Mouse (Mus musculus) neural tube, embryonic 11.5 days (tissue): Measurements from ENCODE around the gene Banp. TPM values are rescaled to one million over a fixed set of nuclear protein-coding genes. Genes with fewer than 3 reads are reported as not detected.
A peak's percentile ranks its signal among the peaks of the same experiment; 100 is the strongest.

Experiments used
- ATAC-seq: fragments of 200-750 bp; cut with Nextera tagmentation; 2 replicates; pipeline ENCODE4 v1.8.0; 2017; ENCODE audit warnings: moderate number of reproducible peaks, mild to moderate bottlenecking, moderate TSS enrichment, moderate library complexity; ENCODE audit not compliant: insufficient read depth, low FRiP score, low TSS enrichment
- DNase-seq: peaks from one replicate; pipeline ENCODE4 v3.0.0-alpha.2; 2015; ENCODE audit warnings: low spot score
- H3K27ac ChIP-seq: fragments of 300-500 bp; sonication (generic); 2 replicates; pipeline ENCODE4 v1.5.1; 2014; ENCODE audit warnings: low read depth, mild to moderate bottlenecking, low read length
- H3K27me3 ChIP-seq: fragments of 300-500 bp; sonication (generic); 2 replicates; pipeline ENCODE4 v1.6.1; 2014; ENCODE audit warnings: mild to moderate bottlenecking, low read length, mixed read lengths; ENCODE audit not compliant: control insufficient read depth, insufficient read depth
- H3K36me3 ChIP-seq: fragments of 300-500 bp; sonication (generic); 2 replicates; pipeline ENCODE4 v1.6.1; 2014; ENCODE audit warnings: mild to moderate bottlenecking, low read length, moderate library complexity, mixed read lengths; ENCODE audit not compliant: control insufficient read depth, insufficient read depth
- H3K4me1 ChIP-seq: fragments of 300-500 bp; sonication (generic); 2 replicates; pipeline ENCODE4 v1.6.1; 2014; ENCODE audit warnings: low read length, mixed read lengths; ENCODE audit not compliant: control insufficient read depth, insufficient read depth
- H3K4me2 ChIP-seq: fragments of 300-500 bp; sonication (generic); 2 replicates; pipeline ENCODE4 v1.6.1; 2014; ENCODE audit warnings: low read depth, mild to moderate bottlenecking, moderate library complexity
- H3K4me3 ChIP-seq: fragments of 300-500 bp; sonication (generic); 2 replicates; pipeline ENCODE4 v1.5.1; 2014; ENCODE audit warnings: low read depth, low read length
- H3K9ac ChIP-seq: fragments of 300-500 bp; sonication (generic); 2 replicates; pipeline ENCODE4 v1.6.1; 2014; ENCODE audit warnings: mild to moderate bottlenecking, low read length
- H3K9me3 ChIP-seq: fragments of 300-500 bp; sonication (generic); 2 replicates; pipeline ENCODE4 v1.6.1; 2016; ENCODE audit warnings: low read length; ENCODE audit not compliant: control insufficient read depth
- WGBS: fragments of 180-500 bp; shearing (Covaris S2); extraction: QIAGEN DNeasy Blood & Tissue Kit; methylation state at CpG from one replicate; pipeline ENCODE4 v1.1.7; 2014; 5-methylcytosine and 5-hydroxymethylcytosine counted together
- polyA plus RNA-seq: library from polyadenylated mRNA; unstranded; fragments of >200 nt; fragmentation: Nextera tagmentation; extraction: Ambion mirVana; gene quantifications from 2 replicates; pipeline ENCODE4 v1.2.1, GENCODE M21; 2014

Banp gene
- polyA plus RNA-seq, 1 experiment from 2014 or later, result 60.6 TPM

DNA sequence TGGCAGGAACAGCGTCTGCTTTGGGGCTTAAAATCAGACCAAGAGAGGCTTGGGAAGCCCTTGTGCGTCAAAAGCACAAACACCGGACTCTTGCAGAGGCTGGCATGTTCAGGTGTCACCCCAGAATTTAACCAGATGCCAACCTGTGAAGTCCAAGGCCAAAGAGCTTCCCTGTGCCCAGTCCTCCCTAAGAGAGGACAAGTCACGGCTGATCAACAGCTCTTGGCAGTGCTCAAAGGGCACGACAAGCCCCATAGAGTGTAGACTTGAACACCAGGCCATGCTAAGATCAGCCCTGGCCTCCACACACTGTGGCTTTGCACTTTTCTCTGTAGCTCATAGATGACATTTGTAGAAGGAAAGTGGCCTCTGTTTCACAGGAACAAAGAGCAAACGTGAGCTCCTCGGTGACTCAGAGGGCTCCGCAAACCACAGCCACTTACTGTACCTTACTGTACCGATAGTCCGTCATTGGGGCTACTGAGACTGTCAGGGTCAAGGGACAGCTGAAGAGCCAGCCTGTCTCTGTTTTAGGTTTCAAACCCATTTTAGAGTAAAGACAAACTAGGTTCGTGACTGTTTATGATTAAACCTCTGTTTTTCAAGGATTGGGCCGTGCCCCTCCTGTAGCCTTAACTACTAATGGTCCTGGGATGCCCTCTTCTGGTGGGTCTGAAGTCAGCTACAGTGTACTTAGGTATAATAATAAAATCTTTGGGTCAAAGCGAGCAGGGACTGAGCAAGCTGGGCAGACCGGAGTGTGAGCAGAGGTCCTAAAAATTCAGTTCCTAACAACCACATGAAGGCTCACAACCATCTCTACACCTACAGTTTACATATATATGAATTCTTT, 16.7 kb upstream of the Banp start:
- DNase-seq (no peak), ATAC-seq (no peak)
- WGBS, result 87% methylated on average over 14 of the region's 14 CpGs

DNA sequence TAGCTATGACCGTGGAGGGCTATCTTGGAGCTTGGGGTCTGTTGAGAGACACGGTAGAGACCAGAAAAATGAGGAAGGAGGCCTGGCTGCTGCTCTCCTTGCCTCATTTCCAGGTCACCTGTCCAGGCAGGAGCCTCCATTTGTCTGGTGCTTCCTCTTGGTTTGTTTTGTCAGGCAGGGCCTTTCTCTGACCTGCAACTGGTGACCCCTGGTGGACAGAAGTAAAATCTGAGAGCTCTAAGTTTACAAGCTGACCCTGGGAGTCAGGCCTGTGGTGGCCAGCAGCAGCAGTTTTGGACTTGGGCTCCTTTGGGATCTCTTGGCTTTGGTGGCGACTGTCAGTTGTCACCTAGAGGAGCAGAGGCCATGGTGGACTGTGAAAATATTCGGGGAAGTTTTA, 15.0 kb upstream of the Banp start:
- WGBS, result 37% methylated on average over 4 of the region's 4 CpGs
- H3K4me2 ChIP-seq, result no peak overlapping the region
- DNase-seq, result peak; percentile 49
- H3K4me3 ChIP-seq, result no peak overlapping the region
- no peak for ATAC-seq
- no peaks in the 10 kb centered on the region for H3K9me3 ChIP-seq
- H3K4me1 ChIP-seq, result peaks cover 7% of the 10 kb centered on the region; the same call in 1 of the 2 replicates
- H3K9ac ChIP-seq, result no peak overlapping the region
- H3K36me3 ChIP-seq, result no peaks in the 10 kb centered on the region
- no peak overlapping the region for H3K27ac ChIP-seq
- no peaks in the 10 kb centered on the region for H3K27me3 ChIP-seq

More for the DNA sequence above, 16.7 kb upstream of the Banp start:
- no peak overlapping the region for H3K4me2 ChIP-seq
- H3K9me3 ChIP-seq, result no peaks in the 10 kb centered on the region
- peaks cover 7% of the 10 kb centered on the region; the same call in 1 of the 2 replicates for H3K4me1 ChIP-seq
- H3K27me3 ChIP-seq, result no peaks in the 10 kb centered on the region
- H3K4me3 ChIP-seq, result no peak overlapping the region
- no peaks in the 10 kb centered on the region for H3K36me3 ChIP-seq
- no peak overlapping the region for H3K9ac ChIP-seq
- no peak overlapping the region for H3K27ac ChIP-seq

- H3K4me2 ChIP-seq, result no peak overlapping the region
- peaks cover 7% of the 10 kb centered on the region; the same call in 1 of the 2 replicates for H3K4me1 ChIP-seq
- no peak overlapping the region for H3K27ac ChIP-seq
- H3K4me3 ChIP-seq, result no peak overlapping the region
- no peak overlapping the region for H3K9ac ChIP-seq
- H3K36me3 ChIP-seq, result no peaks in the 10 kb centered on the region
- ATAC-seq (no peak), DNase-seq (no peak)
- H3K9me3 ChIP-seq, result no peaks in the 10 kb centered on the region
- H3K27me3 ChIP-seq, result no peaks in the 10 kb centered on the region
Measured at GRCm38 (mm10) chr8:121934923-121935322, 14.6 kb upstream of the Banp start.

DNA sequence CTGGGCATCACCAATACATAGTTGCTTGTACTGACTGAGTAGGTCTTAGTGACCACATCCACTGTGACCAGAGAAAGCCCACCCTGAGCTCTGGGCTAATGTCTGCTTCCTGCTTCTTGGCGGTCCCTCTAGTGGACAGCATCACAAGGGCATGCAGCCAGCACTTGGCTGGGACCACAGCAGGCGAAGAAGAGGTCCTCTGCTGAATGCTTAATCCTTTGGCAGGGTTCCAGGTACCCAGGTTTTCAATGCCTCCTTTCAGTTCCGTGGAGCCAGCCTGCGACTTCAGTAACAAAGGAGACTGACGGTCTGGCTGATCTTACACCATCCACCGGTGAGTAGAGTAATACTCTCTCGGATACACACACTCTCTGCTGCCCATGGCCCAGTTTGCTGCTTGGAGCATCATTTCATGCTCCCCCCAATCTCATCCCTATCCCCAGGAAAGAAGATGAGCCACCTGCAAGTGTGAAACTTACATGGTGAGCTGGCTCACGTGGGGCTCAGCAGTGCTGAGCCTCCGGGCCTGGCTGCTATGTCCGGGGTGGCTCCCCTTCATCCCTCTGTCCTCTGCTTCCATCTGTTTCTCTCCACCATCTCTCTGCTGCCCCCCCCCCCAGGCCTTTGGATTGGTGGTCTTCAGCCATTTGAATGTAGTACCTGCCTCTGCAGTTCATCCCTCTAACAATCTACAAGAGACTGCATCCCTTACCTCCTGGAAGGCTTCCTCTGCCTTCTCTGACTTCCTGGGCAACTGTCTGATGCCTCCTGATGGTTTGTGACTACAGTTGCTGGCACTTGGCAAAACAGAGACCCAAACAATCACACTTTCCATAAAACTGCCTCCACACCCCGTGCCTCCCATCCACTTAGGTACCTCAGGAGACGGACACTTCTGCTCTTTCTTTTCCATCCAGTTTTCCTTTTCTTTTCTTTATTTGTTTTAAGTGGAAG, 13.9 kb upstream of the Banp start:
- Histone ChIP-seq H3K4me2 (no peak overlapping the region), H3K27me3 (no peaks in the 10 kb centered on the region), H3K4me3 (no peak overlapping the region), H3K4me1 (peaks cover 7% of the 10 kb centered on the region; the same call in 1 of the 2 replicates), H3K9ac (no peak overlapping the region), H3K9me3 (no peaks in the 10 kb centered on the region), H3K27ac (0 out of 2 replicates have a peak overlapping the region, but pooled peaks have one; percentile 8), H3K36me3 (no peaks in the 10 kb centered on the region)
- ATAC-seq, result peak; percentile 69; the same call in 1 of the 2 replicates
- DNase-seq, result peak; percentile 60
- 57% methylated on average over 12 of the region's 12 CpGs for WGBS

DNA sequence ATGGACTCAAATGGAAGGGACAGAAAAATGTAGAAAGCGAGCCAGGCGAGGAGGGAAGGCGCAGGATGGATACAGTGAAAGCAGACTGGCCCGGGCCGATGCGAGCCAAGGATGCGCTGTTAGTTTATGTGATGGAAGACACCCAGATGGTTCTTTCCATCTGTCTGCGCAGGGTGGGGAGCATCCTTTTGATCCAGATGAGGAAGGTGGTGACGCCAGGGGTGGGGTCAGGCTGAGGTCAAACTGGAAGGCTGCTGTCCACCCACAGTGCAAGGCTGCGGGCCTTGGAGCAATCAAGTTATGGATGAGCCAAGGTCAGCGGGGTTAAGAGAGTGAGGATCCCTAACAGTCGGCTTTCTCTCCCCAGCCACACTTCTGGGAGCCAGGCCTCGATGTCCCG, 13.2 kb upstream of the Banp start:
- WGBS, result 54% methylated on average over 14 of the region's 14 CpGs
- H3K9me3 ChIP-seq, result no peaks in the 10 kb centered on the region
- H3K4me2 ChIP-seq, result no peak overlapping the region
- peaks cover 7% of the 10 kb centered on the region; the same call in 1 of the 2 replicates for H3K4me1 ChIP-seq
- no peak overlapping the region for H3K27ac ChIP-seq
- no peak overlapping the region; the same call in 1 of the 2 replicates for H3K9ac ChIP-seq
- ATAC-seq (no peak), DNase-seq (no peak)
- H3K4me3 ChIP-seq, result no peak overlapping the region
- H3K36me3 ChIP-seq, result no peaks in the 10 kb centered on the region
- no peaks in the 10 kb centered on the region for H3K27me3 ChIP-seq

DNA sequence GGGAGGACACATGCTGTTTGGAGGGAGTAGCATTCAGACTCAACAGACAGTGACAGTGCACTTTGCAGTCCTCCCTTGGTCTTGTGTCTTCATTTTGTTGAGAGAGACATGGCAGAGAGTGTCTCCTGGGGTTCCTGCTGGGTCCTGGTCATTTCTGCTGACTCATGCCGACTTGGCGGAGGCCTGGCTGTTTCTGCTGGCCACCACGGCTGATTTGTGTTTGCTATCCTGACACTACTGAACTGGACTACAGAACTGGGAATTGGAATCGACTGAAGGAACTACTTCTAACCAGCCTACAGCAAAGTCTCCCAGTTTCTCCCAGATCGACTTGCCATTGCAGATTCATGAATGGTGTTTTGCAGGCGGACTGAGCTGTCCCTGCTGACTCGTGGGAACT, 10.8 kb upstream of the Banp start:
- Histone ChIP-seq H3K36me3 (no peaks in the 10 kb centered on the region), H3K4me3 (no peak overlapping the region), H3K4me2 (no peak overlapping the region), H3K9ac (no peak overlapping the region), H3K27ac (no peak overlapping the region), H3K9me3 (no peaks in the 10 kb centered on the region), H3K27me3 (no peaks in the 10 kb centered on the region), H3K4me1 (peaks cover 7% of the 10 kb centered on the region; the same call in 1 of the 2 replicates)
- WGBS, result 88% methylated on average over 7 of the region's 7 CpGs
- ATAC-seq (no peak), DNase-seq (no peak)

DNA sequence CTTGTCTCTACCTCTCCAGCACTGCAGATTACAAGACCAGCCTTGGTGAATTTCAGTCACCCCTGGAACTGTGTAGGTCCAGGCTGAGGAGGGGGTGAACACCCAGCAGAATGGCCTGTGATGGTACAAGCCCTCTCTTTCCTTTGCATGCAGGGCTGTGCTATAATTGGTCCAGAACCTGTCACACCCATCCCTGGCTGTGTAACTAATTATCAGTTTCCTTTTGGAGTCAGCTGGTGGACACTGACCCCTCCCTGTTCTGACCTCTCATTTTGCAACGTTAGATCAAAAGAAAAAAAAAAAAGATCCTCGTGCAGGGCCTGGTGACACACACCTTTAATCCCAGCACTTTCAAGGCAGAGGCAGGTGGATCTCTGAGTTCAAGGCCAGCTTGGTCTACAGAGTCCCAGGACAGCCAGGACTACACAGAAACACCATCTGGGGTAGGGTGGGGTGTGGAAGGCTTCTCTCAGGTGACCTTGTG, 6.5 kb upstream of the Banp start:
- ATAC-seq, result no peak
- no peak for DNase-seq
- H3K4me2 ChIP-seq, result no peak overlapping the region
- WGBS, result 37% methylated on average over 2 of the region's 2 CpGs
- no peak overlapping the region for H3K9ac ChIP-seq
- H3K4me1 ChIP-seq, result peaks cover 6% of the 10 kb centered on the region; the same call in 1 of the 2 replicates
- H3K4me3 ChIP-seq, result no peak overlapping the region
- no peaks in the 10 kb centered on the region for H3K27me3 ChIP-seq
- H3K36me3 ChIP-seq, result no peaks in the 10 kb centered on the region
- H3K27ac ChIP-seq, result no peak overlapping the region
- no peaks in the 10 kb centered on the region for H3K9me3 ChIP-seq

DNA sequence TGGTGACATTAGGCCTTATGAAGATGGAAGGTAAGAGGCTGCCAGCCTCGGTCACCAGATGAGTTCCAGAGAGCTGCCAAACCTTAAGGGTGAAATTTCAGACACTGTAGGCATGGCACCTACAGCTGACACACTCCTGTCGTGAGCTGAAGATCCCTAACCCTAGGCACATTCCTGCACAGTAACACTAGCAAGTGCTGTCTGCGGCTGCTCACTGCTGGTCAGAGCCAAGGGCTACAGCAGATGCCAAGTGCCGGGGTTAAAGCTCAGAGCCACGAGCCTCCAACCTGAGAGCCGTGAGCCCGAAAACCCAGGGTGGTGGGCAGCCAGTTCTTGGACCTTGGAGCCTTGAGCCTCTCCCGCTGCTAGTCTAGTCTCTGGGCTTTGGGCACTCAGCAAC, 5.8 kb upstream of the Banp start:
- DNase-seq, result no peak
- Histone ChIP-seq H3K9me3 (no peaks in the 10 kb centered on the region), H3K4me1 (peaks cover 6% of the 10 kb centered on the region; the same call in 1 of the 2 replicates), H3K4me2 (no peak overlapping the region), H3K27ac (no peak overlapping the region), H3K27me3 (no peaks in the 10 kb centered on the region), H3K9ac (no peak overlapping the region), H3K4me3 (no peak overlapping the region), H3K36me3 (no peaks in the 10 kb centered on the region)
- 86% methylated on average over 8 of the region's 8 CpGs for whole genome bisulfite sequencing
- ATAC-seq, result no peak
